Mouse (Mus musculus) gastrocnemius, adult 18-20 months (tissue): ENCODE measurements around the gene Wdr35. TPM values are rescaled to one million over a fixed set of nuclear protein-coding genes. Genes with fewer than 3 reads are reported as not detected.
"Not testable (repeated sequence)": the region's sequence is repeated elsewhere in the genome, so short reads cannot be mapped to it uniquely, and the experiment has no call there.

Experiments used
- DNase-seq: peaks from one replicate; pipeline ENCODE4 v3.0.0; 2021; ENCODE audit warnings: low spot score
- total RNA-seq, 2 experiments: library from RNA; stranded (reverse); gene quantifications; 2 replicates each; pipeline ENCODE4 v1.2.3; 2021

Gene Wdr35
- total RNA-seq, 2 experiments from 2014 or later = 9.7 to 10.0 TPM

DNA sequence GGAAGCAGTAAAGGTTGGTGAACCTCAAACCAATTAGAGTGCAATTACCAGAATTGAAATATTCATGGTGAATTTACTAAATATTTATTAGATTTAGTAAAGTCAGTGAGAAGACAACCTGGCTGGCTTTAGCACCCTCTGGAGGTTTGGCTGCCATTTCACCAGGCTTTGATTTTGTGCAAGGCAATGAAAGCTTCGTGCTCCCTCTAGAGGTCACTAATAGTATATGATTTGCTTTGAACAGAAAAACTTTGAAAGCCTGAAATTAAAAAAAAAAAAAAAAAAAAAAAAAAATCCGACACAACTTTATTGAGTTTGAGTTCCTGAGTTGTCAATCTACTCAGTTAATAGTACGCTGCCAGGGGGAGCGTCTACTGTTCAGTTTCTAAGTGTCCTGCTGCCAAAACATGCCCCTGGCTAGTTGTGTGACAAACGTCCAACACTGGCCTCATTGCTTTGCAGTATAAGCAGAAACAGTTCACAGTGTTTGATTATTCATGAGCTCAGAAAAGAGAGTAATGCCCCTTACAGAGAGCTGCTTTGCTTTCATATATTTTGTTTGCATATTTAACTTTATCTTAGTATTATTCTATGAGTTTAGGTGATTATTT lies 28.5 kb downstream of the Wdr35 start:
- peak; percentile 77 for DNase-seq

DNA sequence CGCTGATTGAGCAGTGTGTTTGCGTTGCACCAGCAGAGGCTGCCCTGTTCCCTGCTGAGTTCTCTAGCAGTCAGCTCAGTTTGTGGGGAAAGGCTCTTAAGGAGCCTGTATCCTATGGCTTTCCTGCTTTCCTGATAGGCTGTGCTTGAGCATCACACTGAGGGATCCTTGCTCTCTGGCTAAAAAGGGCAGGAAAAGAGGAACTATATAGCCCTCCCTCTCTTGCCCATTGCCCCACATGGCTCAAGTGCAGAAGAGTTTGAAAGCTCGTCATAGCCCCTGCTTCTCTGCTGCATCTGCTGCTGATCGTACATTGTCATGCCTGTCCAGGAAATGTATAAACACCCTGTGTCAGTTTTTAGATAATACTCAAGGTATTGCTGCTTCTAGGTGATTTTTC lies 33.5 kb downstream of the Wdr35 start:
- DNase-seq = no peak

- no peak for DNase-seq
These were observed 34.1 kb downstream of the Wdr35 start for GRCm38 (mm10) chr12:9007811-9008210.

- DNase-seq = no peak
These were observed 36.6 kb downstream of the Wdr35 start for GRCm38 (mm10) chr12:9010311-9010710.

- DNase-seq = no peak
These were observed 42.7 kb downstream of the Wdr35 start for GRCm38 (mm10) chr12:9016376-9016775.

DNA sequence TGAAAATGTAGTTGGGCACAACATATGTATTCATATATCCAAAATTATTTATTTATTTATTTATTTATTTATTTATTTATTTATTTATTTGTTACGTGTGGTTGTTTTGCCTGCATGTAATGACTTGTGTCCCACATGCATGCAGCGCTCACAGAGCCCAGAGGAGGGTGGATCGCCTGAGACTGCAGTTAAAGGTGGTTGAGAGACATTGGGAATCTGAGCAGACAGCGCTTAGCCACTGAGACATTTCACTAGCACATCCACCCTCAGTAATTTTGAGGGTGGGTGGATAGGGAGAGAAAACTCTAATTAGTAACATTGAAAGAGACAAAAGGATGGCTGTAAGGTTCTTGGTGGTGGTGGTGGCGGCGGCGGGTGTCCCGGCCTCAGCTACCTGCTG lies 46.7 kb downstream of the Wdr35 start:
- no peak for DNase-seq

DNA sequence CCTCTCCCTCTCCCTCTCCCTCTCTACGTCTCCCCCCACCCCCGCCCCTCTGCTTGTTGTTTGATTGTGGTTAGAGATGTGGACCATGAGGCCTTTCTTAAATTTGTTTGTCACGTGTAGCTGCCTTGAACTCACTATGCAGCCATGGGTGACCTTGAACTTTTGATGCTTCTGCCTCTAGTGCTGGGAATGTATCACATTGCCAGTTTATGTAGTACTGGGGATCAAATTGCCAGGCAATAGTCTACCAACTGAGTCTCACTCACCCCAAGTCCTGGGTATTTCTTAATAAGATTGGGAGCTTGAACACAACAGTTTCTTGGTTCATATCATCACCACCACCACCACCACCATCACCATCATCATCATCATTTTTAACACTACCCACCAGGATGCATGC lies 47.3 kb downstream of the Wdr35 start:
- no peak for DNase-seq

DNA sequence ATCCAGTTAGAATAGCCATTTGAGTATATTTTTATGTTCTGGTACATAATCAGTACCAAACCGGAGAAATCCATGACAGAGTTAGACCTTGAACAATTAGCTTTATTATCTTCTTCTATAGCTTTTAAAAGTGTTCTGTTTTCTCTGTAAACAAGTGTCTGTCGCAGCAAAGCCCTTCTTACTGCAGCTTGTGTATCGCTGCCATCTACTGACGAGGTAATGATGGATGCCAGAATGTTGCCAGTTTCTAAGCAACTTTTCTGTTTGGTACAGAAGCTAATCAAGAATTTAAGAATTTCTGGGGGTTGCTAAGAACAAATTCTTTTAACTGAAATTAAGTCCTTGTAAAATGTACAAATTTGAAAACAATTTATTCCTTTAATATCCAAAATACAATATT lies 49.3 kb downstream of the Wdr35 start:
- DNase-seq = no peak

- DNase-seq = no peak
These were observed 50.4 kb downstream of the Wdr35 start for GRCm38 (mm10) chr12:9024071-9024470.

- no peak for DNase-seq
These were observed 51.0 kb downstream of the Wdr35 start for GRCm38 (mm10) chr12:9024736-9025135.

- DNase-seq = no peak
These were observed 53.2 kb downstream of the Wdr35 start for GRCm38 (mm10) chr12:9026843-9027242.

DNA sequence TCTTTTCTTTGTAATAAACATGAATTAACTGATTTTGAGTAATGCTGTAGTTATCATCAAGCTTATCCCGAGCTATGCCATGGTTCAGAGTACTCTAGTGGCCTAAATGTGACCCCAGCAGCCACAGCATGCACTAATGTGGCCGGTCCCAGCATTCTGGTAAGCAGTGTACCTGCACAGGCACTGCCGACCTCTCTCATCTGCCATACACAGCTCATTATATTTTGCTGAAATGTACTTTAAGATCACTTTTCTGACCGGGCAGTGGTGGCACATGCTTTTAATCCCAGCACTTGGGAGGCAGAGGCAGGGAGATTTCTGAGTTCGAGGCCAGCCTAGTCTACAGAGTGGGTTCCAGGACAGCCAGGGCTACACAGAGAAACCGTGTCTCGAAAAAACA lies 55.1 kb downstream of the Wdr35 start:
- DNase-seq = not testable (repeated sequence)

DNA sequence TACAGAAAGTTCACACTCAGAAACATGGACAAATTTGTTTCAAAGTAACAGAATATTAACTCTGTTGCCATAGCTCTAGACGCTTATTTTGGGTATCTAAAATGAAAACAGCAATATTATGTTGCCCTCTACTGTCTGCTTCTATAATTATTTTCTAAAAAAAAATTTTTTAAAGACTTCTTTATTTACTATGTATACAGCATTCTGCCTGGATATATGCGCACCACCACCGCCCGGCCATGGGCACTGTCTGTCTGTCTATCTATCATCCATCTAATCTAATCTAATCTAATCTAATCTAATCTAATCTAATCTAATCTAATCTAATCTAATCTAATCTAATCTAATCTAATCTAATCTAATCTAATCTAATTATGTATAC lies 55.8 kb downstream of the Wdr35 start:
- DNase-seq = no peak

- peak; percentile 94 for DNase-seq
These were observed 56.4 kb downstream of the Wdr35 start, which contains the start of gene Ttc32 for GRCm38 (mm10) chr12:9029888-9030723. Gene Ttc32 (plus strand): TSS chr12:9029997.

DNA sequence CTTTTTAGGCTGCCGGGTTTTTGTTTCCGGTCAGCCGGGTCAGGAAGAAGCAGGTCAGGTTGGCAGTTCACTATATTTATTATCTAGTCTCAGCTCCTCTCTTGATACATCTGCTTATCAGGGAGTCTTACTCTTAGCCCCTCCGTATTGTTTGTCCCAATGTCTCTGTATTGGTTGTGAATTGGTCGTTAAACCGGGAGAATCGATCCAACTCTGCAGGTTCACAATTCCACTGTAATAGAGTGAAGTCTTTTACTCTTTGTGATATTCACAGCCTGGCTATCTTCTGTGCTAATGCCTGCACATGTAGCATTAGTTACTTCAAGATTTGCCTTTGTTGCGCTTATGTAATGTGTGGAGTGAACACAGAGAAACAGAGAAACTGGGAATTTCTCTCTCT lies 57.5 kb downstream of the Wdr35 start:
- DNase-seq = no peak

DNA sequence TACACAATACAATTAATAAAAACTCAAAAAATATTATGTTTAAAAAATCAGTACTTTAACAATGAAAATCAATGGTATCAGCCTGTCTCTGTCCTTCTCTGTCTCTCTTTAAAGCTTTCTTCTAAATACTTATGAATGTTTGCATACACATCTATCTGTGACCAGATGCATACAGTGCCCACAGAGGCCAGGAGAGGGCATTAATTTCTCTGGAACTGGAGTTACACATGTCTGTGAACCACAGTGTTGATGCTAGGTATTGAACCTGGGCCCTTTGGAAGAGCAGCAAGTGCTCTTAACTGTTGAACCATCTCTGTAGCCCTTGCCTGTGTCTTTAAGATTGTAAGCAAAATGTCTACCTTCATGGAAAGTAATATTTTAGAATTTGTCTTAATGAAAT lies 59.4 kb downstream of the Wdr35 start:
- no peak for DNase-seq

GRCm38 (mm10) chr12:9036409-9036808 lies 62.7 kb downstream of the Wdr35 start:
- DNase-seq = no peak

GRCm38 (mm10) chr12:9040177-9040576 lies 66.5 kb downstream of the Wdr35 start:
- DNase-seq = no peak

- DNase-seq = no peak
These were observed 67.0 kb downstream of the Wdr35 start for GRCm38 (mm10) chr12:9040686-9041085.

DNA sequence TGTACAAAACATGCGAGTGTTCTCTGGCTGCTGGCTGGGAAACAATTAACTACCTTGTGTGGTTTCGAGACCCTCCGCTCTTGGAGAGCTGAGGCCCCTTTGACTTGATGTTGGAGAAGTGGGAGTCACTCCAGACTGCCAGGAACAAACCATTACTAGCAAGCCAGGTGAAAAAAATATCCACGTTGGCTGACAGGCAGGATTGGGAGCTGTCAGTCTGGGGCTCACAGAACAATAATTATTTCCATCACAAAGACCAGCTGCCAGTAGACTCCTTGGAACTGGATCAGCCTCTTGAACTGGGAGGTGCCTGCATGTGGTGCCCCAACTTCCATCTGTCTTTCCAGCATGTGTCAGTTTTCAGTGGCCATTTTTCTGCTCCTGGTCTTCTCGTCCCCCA lies 68.6 kb downstream of the Wdr35 start:
- no peak for DNase-seq

- DNase-seq = no peak
These were observed 69.1 kb downstream of the Wdr35 start for GRCm38 (mm10) chr12:9042759-9043158.

- no peak for DNase-seq
These were observed 71.0 kb downstream of the Wdr35 start for GRCm38 (mm10) chr12:9044666-9045065.

GRCm38 (mm10) chr12:9046674-9047073 lies 73.0 kb downstream of the Wdr35 start:
- no peak for DNase-seq
